Mouse (Mus musculus): ENCODE results near the gene Cdca5.
"Not testable (repeated sequence)": the region's sequence is repeated elsewhere in the genome, so short reads cannot be mapped to it uniquely, and the experiment has no call there.

Gene Cdca5

GRCm38 (mm10) chr19:6105586-6105985 lies 20.8 kb downstream of the Cdca5 start, which contains the start of gene Naaladl1:
Gene Naaladl1 (plus strand): TSS chr19:6105782.
- no peak for DNase-seq

- no peak for DNase-seq
These were observed 28.3 kb downstream of the Cdca5 start for GRCm38 (mm10) chr19:6113116-6113515.

GRCm38 (mm10) chr19:6116113-6116850 lies 31.5 kb downstream of the Cdca5 start:
- no peak for DNase-seq

- DNase-seq, result no peak
These were observed 32.7 kb downstream of the Cdca5 start for GRCm38 (mm10) chr19:6117346-6117985.

GRCm38 (mm10) chr19:6117986-6118676 lies 33.3 kb downstream of the Cdca5 start, which contains the start of gene Sac3d1:
Gene Sac3d1 (minus strand): TSS chr19:6118650.
- DNase-seq, result peak; percentile 90

GRCm38 (mm10) chr19:6118677-6119185 lies 33.9 kb downstream of the Cdca5 start:
- no peak for DNase-seq

- DNase-seq, result no peak
These were observed 37.0 kb downstream of the Cdca5 start for GRCm38 (mm10) chr19:6121761-6122160.

- DNase-seq, result no peak
These were observed 38.5 kb downstream of the Cdca5 start for GRCm38 (mm10) chr19:6123330-6123729.

- no peak for DNase-seq
These were observed 40.1 kb downstream of the Cdca5 start for GRCm38 (mm10) chr19:6124898-6125297.

- peak; percentile 48 for DNase-seq
These were observed 41.5 kb downstream of the Cdca5 start for GRCm38 (mm10) chr19:6126289-6126688.

- DNase-seq, result no peak
These were observed 42.2 kb downstream of the Cdca5 start for GRCm38 (mm10) chr19:6126789-6127580.

GRCm38 (mm10) chr19:6127760-6128341 lies 43.1 kb downstream of the Cdca5 start, which contains the start of gene Snx15:
Gene Snx15 (minus strand): TSS chr19:6128304.
- peak; percentile 97 for DNase-seq

- not testable (repeated sequence) for DNase-seq
These were observed 45.8 kb downstream of the Cdca5 start for GRCm38 (mm10) chr19:6130414-6131128.

- no peak for DNase-seq
These were observed 47.5 kb downstream of the Cdca5 start for GRCm38 (mm10) chr19:6132171-6132827.

GRCm38 (mm10) chr19:6133197-6133596 lies 48.4 kb downstream of the Cdca5 start:
- not testable (repeated sequence) for DNase-seq

GRCm38 (mm10) chr19:6136397-6136796 lies 51.6 kb downstream of the Cdca5 start:
- no peak for DNase-seq

- no peak for DNase-seq
These were observed 54.9 kb downstream of the Cdca5 start for GRCm38 (mm10) chr19:6139701-6140100.

- DNase-seq, result no peak
These were observed 55.5 kb downstream of the Cdca5 start for GRCm38 (mm10) chr19:6140374-6140677.

- DNase-seq, result peak; percentile 93
These were observed 56.1 kb downstream of the Cdca5 start, which contains the start of gene Batf2 for GRCm38 (mm10) chr19:6140678-6141393. Gene Batf2 (plus strand): TSS chr19:6140983.

- peak; percentile 82 for DNase-seq
These were observed 56.6 kb downstream of the Cdca5 start, which contains the start of gene Arl2 for GRCm38 (mm10) chr19:6141394-6141749. Gene Arl2 (minus strand): TSS chr19:6141548.
